Mouse (Mus musculus) hindbrain, embryonic 16.5 days (tissue): Measurements from ENCODE around the gene Ptger1. TPM values are rescaled to one million over a fixed set of nuclear protein-coding genes. Genes with fewer than 3 reads are reported as not detected.

Experiments used
- ATAC-seq: fragments of 200-750 bp; cut with Nextera tagmentation; 2 replicates; pipeline ENCODE4 v1.8.0; 2017; ENCODE audit warnings: moderate TSS enrichment, moderate library complexity
- H3K27ac ChIP-seq: fragments of 300-500 bp; sonication (generic); 2 replicates; pipeline ENCODE4 v1.5.1; 2014; ENCODE audit warnings: low read depth, mild to moderate bottlenecking, control low read depth, low read length, moderate library complexity
- H3K27me3 ChIP-seq: fragments of 300-500 bp; sonication (generic); replicated peaks from 2 replicates; pipeline ENCODE4 v1.6.1; 2014; ENCODE audit warnings: low read length; ENCODE audit not compliant: control insufficient read depth, insufficient read depth
- H3K36me3 ChIP-seq: fragments of 300-500 bp; sonication (generic); 2 replicates; pipeline ENCODE4 v1.6.1; 2014; ENCODE audit warnings: mild to moderate bottlenecking, low read length, moderate library complexity, mixed read lengths; ENCODE audit not compliant: control insufficient read depth, insufficient read depth
- H3K4me1 ChIP-seq: fragments of 300-500 bp; sonication (generic); 2 replicates; pipeline ENCODE4 v1.6.1; 2014; ENCODE audit warnings: low read depth, low read length; ENCODE audit not compliant: control insufficient read depth, insufficient read depth
- H3K4me2 ChIP-seq: fragments of 300-500 bp; sonication (generic); 2 replicates; pipeline ENCODE4 v1.6.1; 2014; ENCODE audit warnings: mild to moderate bottlenecking, low read length, control low read depth, moderate library complexity
- H3K4me3 ChIP-seq: fragments of 300-500 bp; sonication (generic); 2 replicates; pipeline ENCODE4 v1.5.1; 2014; ENCODE audit warnings: mild to moderate bottlenecking, low read length, control low read depth, moderate library complexity
- H3K9ac ChIP-seq: fragments of 300-500 bp; sonication (generic); 2 replicates; pipeline ENCODE4 v1.6.1; 2014; ENCODE audit warnings: low read depth, mild to moderate bottlenecking, control low read depth, low read length, moderate library complexity
- H3K9me3 ChIP-seq: fragments of 300-500 bp; sonication (generic); 2 replicates; pipeline ENCODE4 v1.6.1; 2014; ENCODE audit warnings: mild to moderate bottlenecking, low read length, moderate library complexity; ENCODE audit not compliant: control insufficient read depth
- WGBS: fragments of 180-500 bp; shearing (Covaris S2); extraction: QIAGEN DNeasy Blood & Tissue Kit; methylation state at CpG from one replicate; pipeline ENCODE4 v1.1.7; 2014; 5-methylcytosine and 5-hydroxymethylcytosine counted together
- polyA plus RNA-seq: library from polyadenylated mRNA; unstranded; fragments of >200 nt; fragmentation: Nextera tagmentation; extraction: Ambion mirVana; gene quantifications from 2 replicates; pipeline ENCODE4 v1.2.1, GENCODE M21; 2015

Gene Ptger1
- polyA plus RNA-seq, 1 experiment from 2014 or later: 0.61 TPM

GRCm38 (mm10) chr8:83652744-83653661 lies 13.5 kb upstream of the Ptger1 start:
- no peak; the same call in 1 of the 2 replicates for ATAC-seq
- Histone ChIP-seq H3K4me1 (peaks cover 17% of the 10 kb centered on the region), H3K9me3 (no peaks in the 10 kb centered on the region), H3K27ac (peak overlapping the region; percentile 73), H3K9ac (peak overlapping the region; percentile 89), H3K27me3 (no peaks in the 10 kb centered on the region), H3K4me3 (peak overlapping the region; percentile 90), H3K36me3 (no peaks in the 10 kb centered on the region), H3K4me2 (peak overlapping the region; percentile 80)
- WGBS: 2% methylated on average over 41 of the region's 46 CpGs

- peak overlapping the region; percentile 89 for H3K9ac ChIP-seq
- no peaks in the 10 kb centered on the region for H3K36me3 ChIP-seq
- H3K9me3 ChIP-seq: no peaks in the 10 kb centered on the region
- peak overlapping the region; percentile 25; the same call in 1 of the 2 replicates for H3K27ac ChIP-seq
- ATAC-seq: no peak
- H3K4me1 ChIP-seq: peaks cover 17% of the 10 kb centered on the region
- 48% methylated on average over 10 of the region's 10 CpGs for WGBS
- peak overlapping the region; percentile 80 for H3K4me2 ChIP-seq
- peak overlapping the region; percentile 90 for H3K4me3 ChIP-seq
- no peaks in the 10 kb centered on the region for H3K27me3 ChIP-seq
Measured at GRCm38 (mm10) chr8:83653662-83654017, 12.8 kb upstream of the Ptger1 start.

- no peaks in the 10 kb centered on the region for H3K27me3 ChIP-seq
- H3K9ac ChIP-seq: no peak overlapping the region
- no peak overlapping the region for H3K4me2 ChIP-seq
- H3K36me3 ChIP-seq: no peaks in the 10 kb centered on the region
- no peak for ATAC-seq
- H3K27ac ChIP-seq: no peak overlapping the region
- peaks cover 17% of the 10 kb centered on the region for H3K4me1 ChIP-seq
- H3K9me3 ChIP-seq: no peaks in the 10 kb centered on the region
- H3K4me3 ChIP-seq: no peak overlapping the region
- WGBS: 99% methylated on average over 6 of the region's 6 CpGs
Measured at GRCm38 (mm10) chr8:83654725-83655124, 11.8 kb upstream of the Ptger1 start.

GRCm38 (mm10) chr8:83656043-83656442 lies 10.4 kb upstream of the Ptger1 start:
- H3K4me2 ChIP-seq: no peak overlapping the region
- no peak overlapping the region for H3K9ac ChIP-seq
- H3K4me3 ChIP-seq: no peak overlapping the region
- no peaks in the 10 kb centered on the region for H3K9me3 ChIP-seq
- 92% methylated on average over 9 of the region's 9 CpGs for WGBS
- ATAC-seq: no peak
- H3K27ac ChIP-seq: no peak overlapping the region
- no peaks in the 10 kb centered on the region for H3K27me3 ChIP-seq
- H3K4me1 ChIP-seq: peaks cover 29% of the 10 kb centered on the region
- H3K36me3 ChIP-seq: no peaks in the 10 kb centered on the region

GRCm38 (mm10) chr8:83656484-83657246 lies 9.8 kb upstream of the Ptger1 start:
- H3K27me3 ChIP-seq: no peaks in the 10 kb centered on the region
- no peak for ATAC-seq
- H3K4me2 ChIP-seq: no peak overlapping the region
- no peaks in the 10 kb centered on the region for H3K9me3 ChIP-seq
- peak overlapping the region; percentile 34; the same call in 1 of the 2 replicates for H3K27ac ChIP-seq
- H3K4me1 ChIP-seq: peaks cover 31% of the 10 kb centered on the region
- WGBS: 85% methylated on average over 13 of the region's 13 CpGs
- no peak overlapping the region for H3K4me3 ChIP-seq
- no peak overlapping the region for H3K9ac ChIP-seq
- H3K36me3 ChIP-seq: no peaks in the 10 kb centered on the region

GRCm38 (mm10) chr8:83660545-83660944 lies 5.9 kb upstream of the Ptger1 start:
- Histone ChIP-seq H3K36me3 (no peaks in the 10 kb centered on the region), H3K4me3 (no peak overlapping the region), H3K9me3 (no peaks in the 10 kb centered on the region), H3K4me1 (peaks cover 21% of the 10 kb centered on the region), H3K27me3 (no peaks in the 10 kb centered on the region), H3K9ac (no peak overlapping the region; the same call in 1 of the 2 replicates), H3K27ac (peak overlapping the region; percentile 45; the same call in 1 of the 2 replicates), H3K4me2 (peak overlapping the region; percentile 3; the same call in 1 of the 2 replicates)
- peak; percentile 14 for ATAC-seq
- 7% methylated on average over 8 of the region's 8 CpGs for WGBS

GRCm38 (mm10) chr8:83660995-83661680 lies 5.3 kb upstream of the Ptger1 start:
- Histone ChIP-seq H3K9ac (peak overlapping the region; percentile 28; the same call in 1 of the 2 replicates), H3K9me3 (no peaks in the 10 kb centered on the region), H3K27ac (peak overlapping the region; percentile 9; the same call in 1 of the 2 replicates), H3K36me3 (no peaks in the 10 kb centered on the region), H3K27me3 (no peaks in the 10 kb centered on the region), H3K4me3 (no peak overlapping the region), H3K4me1 (peaks cover 23% of the 10 kb centered on the region), H3K4me2 (0 out of 2 replicates have a peak overlapping the region, but pooled peaks have one; percentile 10)
- peak; percentile 5; the same call in 1 of the 2 replicates for ATAC-seq
- WGBS: 24% methylated on average over 22 of the region's 22 CpGs

GRCm38 (mm10) chr8:83662421-83662826 lies 4.1 kb upstream of the Ptger1 start:
- Histone ChIP-seq H3K36me3 (no peaks in the 10 kb centered on the region), H3K4me1 (peaks cover 36% of the 10 kb centered on the region), H3K27ac (0 out of 2 replicates have a peak overlapping the region, but pooled peaks have one; percentile 18), H3K9ac (no peak overlapping the region; the same call in 1 of the 2 replicates), H3K9me3 (no peaks in the 10 kb centered on the region), H3K27me3 (no peaks in the 10 kb centered on the region), H3K4me2 (no peak overlapping the region), H3K4me3 (no peak overlapping the region)
- ATAC-seq: peak; percentile 34; the same call in 1 of the 2 replicates
- 10% methylated on average over 4 of the region's 4 CpGs for WGBS
